Mouse (Mus musculus) frontal cortex, postnatal 14 days (tissue): ENCODE results near the gene Plxnd1.

Experiments used
- DNase-seq, 2 experiments: peaks; one replicate each; pipeline ENCODE4 v3.0.0; 2022; ENCODE audit warnings: low spot score in 2 of 2

Plxnd1 gene

DNA sequence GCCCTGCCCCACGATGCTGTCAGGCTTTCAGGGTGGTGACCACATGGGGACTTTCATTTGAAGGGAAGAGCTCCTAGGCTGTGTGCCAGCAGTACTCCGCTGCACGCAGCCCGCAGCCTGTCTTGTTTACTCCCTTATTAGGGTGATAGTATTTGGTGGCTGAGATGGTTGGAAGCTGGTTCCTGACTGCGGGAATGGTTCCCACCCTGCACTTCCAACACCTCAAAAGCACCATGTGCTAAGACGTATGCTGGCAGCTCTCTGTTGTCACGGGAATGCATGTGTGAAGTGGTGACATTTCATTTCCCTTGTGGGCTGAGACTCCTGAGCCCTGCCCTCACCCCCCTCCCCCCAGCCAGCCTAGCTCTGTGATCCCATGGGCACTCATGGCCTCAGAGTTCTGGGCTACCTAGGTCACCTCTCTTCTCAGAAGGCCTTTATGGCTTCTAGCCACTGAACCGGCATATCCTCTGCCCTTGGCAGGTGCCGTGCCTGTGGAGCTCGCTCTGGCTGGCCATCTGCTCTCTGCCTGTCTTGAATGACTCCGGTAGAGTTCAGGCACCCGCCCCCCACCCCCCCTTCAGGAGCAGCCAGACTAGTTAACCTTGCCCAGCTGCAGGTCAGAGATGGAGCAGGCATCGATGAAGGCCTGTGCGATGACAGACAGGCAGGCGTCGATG lies 37.7 kb downstream of the Plxnd1 start:
- DNase-seq: no peak

DNA sequence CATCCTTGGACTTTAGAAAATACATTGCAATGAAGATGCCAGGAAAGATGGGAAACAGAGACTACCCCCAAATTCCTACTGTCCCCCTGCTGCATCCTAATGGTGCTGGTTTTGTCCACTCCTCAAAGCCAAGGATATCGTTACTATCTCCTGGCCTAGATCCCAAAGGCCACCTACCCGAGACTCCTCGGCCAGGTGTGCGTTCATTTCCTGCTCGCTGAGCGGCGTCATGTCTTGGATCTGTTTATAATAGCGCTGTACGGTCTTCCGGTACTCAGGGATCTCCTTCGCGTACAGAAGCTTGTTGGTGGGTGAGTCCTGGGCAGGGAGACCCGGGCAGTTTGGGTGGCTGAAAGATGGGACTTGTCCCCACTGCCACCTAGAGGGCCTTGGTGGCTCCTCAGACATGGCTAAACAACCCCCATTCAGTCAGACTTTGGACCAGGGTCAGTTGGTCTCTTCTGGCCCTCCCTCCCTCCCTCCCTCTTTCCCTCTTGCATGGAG lies 38.3 kb downstream of the Plxnd1 start:
- DNase-seq: no peak

DNA sequence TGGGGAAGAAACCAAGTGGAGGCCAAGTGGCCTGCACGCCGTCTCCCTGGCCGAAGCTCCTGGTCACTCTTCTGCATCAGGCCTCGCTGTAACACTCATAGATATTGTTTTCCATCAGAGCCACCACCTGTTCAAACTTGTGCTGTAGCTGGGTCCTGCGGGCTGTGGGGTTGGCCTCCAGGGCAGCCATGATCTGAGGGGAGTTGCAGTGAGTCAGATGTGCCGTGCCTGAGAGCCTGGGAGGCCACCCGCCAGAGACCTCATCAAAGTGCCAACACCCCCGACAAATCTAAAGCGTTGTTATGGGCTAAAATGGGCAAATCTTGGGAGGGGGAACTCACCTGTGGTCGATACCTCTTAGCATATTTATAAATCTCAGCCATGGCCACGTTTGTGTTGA lies 39.1 kb downstream of the Plxnd1 start:
- DNase-seq: no peak

DNA sequence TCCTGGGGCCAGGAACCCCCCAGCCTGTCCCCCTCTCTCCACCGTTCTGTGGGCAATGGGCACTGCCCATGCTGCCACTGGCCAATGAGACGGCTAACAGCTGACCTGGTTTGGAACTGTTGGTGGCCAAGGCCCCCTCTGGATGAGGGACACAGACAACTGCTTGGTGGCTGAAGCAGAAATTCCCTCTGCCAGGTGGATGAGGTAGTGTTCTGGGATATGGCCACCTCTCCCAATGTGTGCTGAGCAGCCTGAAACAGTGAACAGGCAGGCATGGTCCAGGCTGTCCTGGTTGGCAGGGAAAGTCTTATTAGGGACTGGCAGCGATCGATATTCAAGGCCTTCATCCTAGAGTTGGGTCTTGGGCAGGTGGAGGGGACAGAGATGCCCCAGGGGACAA lies 39.6 kb downstream of the Plxnd1 start:
- no peak for DNase-seq

DNA sequence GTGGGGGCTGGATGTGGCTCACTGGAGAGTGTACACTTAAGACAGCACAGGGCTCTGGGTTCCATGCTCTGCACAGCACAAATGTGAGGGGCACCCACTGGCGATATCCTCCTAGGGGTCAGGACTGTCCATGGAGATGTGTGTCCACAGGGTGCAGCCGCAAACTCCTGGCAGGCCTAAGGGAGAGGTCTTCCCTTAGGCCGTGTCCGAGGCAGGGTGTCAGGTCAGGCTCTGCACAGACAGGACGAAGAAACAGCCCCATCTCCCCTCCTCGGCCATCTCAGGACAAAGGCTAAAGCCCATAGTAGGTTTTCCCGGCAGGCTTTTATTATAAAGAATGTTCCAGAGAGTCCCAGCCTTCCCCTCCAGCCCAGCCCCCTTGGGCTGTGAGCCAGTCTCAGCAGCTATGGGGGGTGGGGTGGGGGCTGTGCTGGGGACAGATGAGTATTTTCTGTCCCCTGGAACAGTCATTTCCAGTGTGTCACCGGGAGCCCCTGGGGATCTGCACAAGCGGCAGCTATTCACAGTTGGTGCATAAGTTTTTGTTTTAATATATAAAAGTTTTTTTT lies 40.2 kb downstream of the Plxnd1 start:
- no peak for DNase-seq

DNA sequence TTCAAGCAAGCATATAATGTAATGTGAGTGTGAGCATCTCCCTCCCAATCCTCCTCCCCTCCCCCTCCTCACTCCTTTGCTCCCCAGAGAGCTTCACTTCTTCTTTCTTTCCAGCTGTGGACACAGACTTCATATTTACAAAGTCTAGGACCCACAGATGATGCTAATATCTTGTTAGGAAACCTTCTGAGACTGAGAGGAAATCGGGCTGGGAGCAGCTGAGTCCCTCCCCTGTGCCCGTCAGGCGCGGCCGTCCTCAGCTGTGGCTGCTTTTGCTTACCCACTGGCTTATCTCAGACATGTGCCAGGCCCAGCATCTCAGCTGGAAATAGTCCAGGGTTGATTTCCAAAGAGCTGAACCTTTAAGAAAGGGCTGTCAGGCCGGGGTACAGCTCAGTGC lies 48.4 kb downstream of the Plxnd1 start:
- DNase-seq: no peak

DNA sequence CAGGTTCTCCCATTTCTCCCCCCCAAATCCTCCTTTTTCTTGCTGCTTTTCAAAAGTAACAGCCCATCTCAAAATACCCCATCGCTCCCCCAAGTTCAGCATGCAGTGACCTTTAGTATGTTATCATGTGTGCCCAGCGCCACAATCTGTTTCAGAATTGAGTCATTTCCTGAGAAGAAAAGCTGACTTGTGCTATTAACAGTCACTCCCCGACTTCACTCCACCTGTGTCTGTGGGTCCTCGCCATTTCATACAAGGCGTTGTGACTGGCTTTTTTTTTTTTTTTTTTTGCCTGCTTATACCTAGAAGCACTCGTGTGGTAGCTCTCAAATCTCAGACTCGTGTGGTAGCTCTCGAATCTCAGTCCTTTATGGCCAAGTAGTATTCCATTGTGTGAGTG lies 49.2 kb downstream of the Plxnd1 start:
- DNase-seq: no peak

DNA sequence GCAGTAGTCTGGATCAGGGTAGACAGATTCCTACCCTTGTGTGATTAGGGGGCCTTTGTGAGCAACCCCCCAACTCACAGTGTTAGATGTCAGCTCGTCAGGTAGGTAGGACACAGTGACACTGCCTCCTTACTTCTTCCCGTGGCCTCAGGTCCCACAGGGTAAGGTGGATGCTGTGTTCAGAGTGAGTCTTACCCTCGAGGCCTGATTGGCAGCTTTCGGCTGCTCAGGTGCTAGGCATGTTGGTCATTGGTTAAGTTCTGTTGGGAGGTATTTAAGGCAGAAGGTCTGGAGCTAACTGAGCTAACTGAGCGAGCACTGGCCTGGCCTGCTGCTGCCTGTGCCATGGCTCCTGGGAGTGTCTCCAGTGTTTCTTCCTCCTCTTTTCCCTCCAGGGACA lies 50.2 kb downstream of the Plxnd1 start, which contains the start of gene H1foo:
Gene H1foo, plus strand, starts transcription at position 301 of the 400 bp plus-strand sequence.
- DNase-seq: no peak

DNA sequence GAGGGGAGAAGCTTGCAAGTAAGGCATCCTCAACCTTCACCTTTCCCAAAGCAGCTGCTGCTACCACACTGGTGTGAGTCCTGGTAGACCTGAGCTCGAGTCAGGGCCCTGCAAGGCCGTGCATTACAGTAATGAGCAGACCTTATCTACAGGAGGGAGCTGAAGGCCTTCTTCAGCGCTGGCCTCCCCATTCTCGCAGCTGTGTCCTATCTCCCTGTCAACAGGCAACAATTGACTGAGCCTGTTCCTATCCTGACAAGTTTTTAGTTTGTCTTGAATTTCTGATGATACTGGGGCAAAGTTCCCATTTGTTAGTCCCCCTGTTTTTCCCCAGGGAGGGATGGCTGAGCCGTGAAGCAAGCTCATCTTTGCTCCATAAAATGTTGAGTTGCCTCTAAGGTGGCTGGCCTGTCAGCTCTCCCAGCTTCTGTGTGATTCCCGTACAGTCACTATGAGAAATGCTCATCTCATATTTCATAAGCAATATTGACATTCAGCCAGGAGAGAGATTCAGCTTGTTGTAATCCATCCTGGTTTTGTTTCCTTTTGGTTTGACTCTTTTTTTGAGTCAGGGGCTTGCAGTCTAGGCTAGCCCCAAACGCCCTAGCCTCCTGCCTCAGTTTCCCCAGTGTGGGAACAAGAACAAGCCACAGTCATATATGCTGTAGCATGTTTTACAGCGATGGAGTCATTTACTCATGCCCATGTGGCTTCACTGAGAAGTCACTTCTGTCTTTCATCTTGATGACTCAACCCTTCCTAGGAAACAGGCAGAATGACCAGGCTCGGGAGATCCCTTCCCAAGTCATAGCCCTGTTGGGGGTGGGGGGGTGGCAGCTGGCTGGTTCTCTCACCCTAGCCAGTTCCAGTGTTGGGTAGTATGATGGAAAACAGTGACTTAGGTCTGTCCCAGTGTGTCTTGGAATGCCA lies 51.0 kb downstream of the Plxnd1 start:
- no peak for DNase-seq

DNA sequence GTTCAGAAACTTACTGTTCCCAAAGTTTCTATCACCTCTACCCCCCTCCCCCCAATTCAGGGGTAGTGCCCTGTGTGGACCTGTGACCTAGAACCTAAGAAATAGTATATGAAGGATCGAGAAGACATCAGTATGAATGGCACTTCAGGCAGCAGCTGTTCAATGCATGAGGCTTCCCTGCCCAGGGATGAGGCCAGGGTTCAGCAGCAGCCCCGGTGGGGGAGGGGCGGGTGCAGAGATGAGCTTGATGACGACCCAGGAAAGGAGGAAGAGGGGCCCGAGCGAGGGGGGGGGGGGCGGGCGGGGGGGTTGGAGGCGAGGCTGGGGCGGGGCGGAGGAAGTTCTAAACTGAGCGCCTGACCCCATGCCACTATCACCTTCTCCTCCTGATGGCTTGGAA lies 53.7 kb downstream of the Plxnd1 start:
- no peak for DNase-seq

DNA sequence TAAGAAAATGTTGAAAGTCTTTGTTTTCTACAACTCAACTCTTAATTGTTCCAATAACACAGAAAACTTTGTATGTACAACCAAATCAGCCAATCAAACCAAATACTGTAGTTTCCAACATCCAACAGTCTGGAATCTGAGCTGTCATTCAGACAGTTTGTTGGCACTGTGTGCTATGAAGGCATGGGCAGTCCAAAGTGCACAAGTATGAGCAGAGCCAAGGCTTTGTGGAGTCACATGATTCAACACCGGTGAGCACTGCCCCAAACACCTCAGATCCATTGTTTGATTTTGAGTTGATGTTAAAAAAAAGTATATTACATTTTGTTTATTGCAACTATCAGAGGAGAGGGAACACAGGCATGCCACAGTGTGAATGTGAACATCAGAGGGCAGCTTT lies 54.2 kb downstream of the Plxnd1 start:
- DNase-seq: no peak

DNA sequence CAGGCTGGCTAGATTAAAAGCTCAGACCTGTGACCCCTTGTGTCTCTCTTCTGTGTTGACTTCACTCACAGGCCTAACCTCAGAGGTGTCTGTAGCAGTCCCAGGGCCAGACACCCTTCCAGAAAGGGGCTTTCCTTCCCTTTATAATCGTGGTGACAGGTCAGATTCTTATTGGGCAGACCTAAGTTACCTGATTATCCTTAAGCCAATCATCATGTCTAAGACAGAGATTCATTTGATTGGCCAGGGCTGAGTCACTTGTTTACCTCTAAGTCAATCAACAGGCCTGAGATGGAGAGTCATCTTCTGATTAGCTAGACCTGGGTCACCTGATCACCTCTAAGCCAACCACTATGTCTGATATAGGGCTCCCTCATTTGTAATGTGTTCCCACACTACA lies 56.0 kb downstream of the Plxnd1 start:
- DNase-seq: no peak

DNA sequence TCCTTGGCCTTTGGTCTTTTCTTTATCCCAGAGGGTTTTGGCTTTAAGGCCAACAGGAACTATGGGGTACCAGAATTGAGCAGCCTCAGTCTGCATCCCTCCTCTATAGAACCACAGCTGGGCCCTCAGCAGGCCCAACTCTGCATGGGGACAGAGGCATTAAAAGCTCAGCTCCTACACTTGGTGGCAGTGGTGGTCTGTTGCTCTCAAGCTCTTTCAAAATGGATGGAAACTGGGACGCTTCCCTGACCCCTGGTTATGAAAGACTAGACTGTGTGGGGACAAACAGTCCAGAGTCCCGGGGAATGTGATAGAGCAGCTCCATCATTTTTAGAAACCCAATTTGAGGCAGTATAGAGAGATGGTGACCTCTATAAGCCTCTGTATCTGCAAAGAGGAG lies 56.8 kb downstream of the Plxnd1 start:
- DNase-seq: no peak

DNA sequence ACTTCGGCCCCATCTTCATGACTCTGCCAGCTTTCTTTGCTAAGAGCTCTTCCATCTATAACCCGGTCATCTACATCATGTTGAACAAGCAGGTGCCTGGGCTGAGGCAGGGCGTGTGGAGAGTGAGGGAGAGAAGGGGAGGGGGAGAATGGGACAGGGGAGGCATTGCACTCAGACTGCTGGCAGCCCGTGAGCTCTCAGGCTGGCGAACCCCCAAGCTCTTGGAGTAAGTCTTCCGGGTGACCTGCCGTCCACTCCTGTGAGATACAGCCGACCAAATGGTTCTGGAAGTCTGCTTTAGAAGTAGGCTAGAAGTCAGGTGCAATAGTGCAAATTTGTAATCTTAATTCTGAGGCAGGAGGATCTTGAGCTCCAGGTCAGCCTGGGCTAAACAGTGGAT lies 59.3 kb downstream of the Plxnd1 start:
- DNase-seq: no peak

DNA sequence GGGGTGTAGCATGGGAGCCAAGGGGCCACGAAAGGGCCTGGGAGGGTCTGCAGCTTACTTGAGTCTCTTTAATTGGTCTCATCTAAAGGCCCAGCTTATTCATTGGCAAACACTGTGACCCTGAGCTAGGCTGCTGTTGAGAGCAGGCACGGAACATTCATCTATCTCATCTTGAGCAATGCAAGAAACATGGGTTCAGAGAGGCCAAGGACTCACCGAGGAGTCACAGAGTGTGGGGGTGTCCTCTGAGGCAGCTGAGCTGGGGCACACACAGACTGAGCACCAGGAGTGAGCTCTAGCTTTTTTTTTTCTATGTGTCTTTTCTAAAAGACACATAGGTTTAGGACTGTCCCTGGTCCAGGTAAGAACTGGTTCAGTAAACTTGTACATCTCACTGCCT lies 62.4 kb downstream of the Plxnd1 start:
- DNase-seq: no peak

DNA sequence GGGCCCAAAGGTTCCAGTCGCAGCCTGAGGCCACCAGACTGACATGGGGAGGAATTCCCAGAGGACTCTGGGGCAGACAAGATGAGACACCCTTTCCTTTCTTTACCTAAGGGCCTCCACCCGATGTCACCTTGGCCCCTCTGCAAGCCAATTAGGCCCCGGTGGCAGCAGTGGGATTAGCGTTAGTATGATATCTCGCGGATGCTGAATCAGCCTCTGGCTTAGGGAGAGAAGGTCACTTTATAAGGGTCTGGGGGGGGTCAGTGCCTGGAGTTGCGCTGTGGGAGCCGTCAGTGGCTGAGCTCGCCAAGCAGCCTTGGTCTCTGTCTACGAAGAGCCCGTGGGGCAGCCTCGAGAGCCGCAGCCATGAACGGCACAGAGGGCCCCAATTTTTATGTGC lies 63.2 kb downstream of the Plxnd1 start, which contains the start of gene Rho:
Gene Rho, plus strand, starts transcription at position 110 of the 400 bp plus-strand sequence.
- DNase-seq: no peak

DNA sequence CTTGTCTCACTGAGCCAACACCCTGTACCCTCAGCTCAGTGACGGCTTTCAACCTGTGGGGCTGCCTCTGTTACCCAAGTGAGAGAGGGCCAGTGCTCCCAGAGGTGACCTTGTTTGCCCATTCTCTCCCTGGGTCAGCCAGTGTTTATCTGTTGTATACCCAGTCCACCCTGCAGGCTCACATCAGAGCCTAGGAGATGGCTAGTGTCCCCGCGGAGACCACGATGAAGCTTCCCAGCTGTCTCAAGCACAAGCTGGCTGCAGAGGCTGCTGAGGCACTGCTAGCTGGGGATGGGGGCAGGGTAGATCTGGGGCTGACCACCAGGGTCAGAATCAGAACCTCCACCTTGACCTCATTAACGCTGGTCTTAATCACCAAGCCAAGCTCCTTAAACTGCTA lies 64.8 kb downstream of the Plxnd1 start:
- DNase-seq: no peak

DNA sequence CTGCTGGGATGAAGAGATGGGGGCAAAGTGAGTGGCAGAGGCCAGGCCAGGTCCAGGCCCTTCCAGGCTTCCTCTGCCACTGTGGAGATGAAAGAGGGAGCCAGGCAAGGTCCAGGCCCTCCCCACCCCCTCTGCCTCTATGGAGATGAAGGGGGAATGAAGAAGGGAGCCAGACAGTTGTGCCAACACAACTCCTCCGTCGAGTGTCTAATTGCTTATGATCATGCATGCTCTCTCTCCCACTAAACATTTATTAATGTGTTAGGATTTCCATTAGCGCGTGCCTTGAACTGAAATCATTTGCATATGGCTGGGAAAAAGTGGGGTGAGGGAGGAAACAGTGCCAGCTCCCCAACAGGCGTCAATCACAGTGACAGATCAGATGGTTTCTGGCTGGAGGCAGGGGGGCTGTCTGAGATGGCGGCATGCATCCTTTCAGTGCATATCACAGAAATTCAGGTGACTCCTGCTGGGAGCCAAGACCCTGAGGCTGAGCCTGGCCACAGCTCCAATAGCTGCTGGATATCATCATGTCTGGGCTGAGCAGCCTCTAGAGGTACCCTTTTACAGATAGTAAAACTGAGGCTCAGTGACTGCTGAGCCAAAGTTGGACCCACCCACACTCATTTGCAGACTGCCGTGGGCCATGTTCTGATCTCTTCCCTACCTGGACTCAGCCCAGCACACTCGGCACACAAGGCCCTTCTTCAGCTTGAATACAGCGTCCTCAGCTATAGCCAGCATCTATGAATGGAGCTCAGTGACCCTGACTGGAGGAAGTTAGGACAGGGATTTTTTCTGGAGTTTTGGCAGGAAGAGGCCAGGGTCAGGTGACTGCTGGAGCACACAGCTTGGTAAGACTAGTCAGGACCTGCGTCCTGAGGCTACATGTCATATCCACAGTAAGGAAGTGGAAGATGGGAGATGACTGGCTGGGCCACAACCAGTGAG lies 67.2 kb downstream of the Plxnd1 start:
- DNase-seq: no peak

DNA sequence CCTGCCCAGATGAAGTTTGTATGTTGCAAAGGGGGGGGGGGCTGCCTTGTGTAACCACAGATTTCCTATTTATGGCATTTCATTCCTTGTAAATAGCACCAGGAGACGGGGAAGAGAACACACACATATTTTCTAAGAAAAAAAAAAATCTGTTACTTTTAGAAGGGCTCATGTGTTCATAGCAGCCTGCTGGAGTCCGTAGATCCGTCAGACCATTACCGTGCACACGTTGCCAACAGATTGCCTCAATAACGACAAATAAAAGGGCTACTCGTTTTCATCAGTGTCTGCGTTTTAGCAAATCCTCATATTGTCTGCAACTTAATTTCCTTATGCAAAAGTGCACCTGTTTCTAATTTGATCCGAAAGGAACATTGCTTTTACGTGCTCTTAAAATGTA lies 68.4 kb downstream of the Plxnd1 start:
- no peak for DNase-seq

DNA sequence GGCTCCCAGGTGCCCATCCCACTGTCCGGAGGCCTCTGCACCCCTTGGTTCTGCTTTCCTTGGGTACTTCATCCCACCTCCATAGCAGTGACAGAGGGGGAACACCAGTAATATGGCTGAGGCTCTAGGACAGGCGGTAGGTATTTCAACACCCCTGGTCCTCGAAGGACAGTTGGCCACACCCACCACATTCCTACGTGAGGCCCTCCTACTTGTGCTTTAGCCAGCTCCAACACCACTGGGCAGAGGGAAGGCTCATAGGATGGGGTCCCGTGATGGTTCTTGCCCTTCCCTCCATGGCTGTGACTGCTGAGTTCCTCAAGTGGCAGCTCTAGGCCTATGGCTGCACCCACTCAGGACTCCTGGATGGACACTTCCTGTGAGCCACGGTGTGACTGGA lies 70.0 kb downstream of the Plxnd1 start:
- no peak for DNase-seq

DNA sequence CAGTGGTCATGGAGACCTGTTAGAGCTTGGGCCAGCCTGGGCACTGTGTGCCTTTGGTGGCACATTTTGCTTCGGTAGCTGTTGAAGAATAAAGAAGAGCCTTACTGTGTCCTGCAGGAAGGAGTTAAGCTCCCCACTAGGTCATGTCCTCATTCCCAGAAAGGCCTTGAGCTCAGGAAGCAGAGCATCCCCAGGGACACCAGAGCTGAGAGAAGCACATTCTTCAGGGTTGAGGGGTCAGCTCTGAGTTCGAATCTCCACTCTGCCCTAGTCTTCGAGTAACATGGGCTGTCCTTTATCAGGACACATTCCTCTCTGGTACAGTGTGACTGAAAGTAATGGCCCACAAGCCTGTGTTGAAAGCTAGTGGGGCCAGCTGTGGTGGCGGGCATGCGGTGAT lies 74.9 kb downstream of the Plxnd1 start:
- no peak for DNase-seq
